Mouse (Mus musculus): ENCODE measurements around the gene Pfdn6. TPM values are rescaled to one million over a fixed set of nuclear protein-coding genes. Genes with fewer than 3 reads are reported as not detected.
"Not testable (repeated sequence)": the region's sequence is repeated elsewhere in the genome, so short reads cannot be mapped to it uniquely, and the experiment has no call there.

The Pfdn6 gene
- 173 and 180 TPM in 2 replicates for polyA plus RNA-seq (2016; fragmentation: Nextera tagmentation; extraction: Ambion mirVana)

DNA sequence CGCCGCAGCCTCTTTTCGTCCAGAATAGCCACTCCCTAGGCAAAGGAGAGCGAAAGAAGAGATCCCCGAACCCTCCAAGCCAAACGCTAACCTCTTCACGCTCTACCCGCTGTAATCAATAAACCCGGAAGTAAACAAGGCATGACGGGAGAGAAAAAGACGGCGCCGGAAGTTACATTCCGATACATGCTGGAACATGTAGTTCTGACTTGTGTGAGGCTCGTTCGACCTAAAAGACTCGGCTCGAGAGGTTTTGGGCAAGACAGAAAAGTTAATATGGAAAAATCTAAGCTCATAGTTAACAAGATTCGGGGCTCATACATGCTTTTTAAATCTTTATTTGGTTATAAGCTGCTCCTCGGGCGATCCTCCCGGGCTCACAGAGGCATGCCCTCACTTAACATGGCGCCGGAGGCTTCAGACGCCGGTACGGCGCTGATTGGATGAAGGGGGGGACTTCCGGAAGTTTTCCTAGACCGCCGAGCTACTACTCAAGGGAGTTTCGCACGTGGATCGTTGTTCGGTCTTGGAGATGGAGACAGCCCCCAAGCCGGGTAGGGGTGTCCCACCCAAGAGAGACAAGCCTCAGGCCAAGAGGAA, at the start of gene Pfdn6, which contains the start of gene Wdr46:
Gene Pfdn6, minus strand, starts transcription at position 138 of the 600 bp plus-strand sequence.
Gene Wdr46, plus strand, starts transcription at position 455 of the 600 bp plus-strand sequence.
- Histone ChIP-seq H3K9me3 (replicated peaks) (no peaks in the 10 kb centered on the region), H3K4me1 (peaks cover 23% of the 10 kb centered on the region), H3K9ac (peak within 1 kb of the TSS; percentile 90), H3K4me2 (replicated peaks) (peak within 1 kb of the TSS; percentile 97), H3K27me3 (no peaks in the 10 kb centered on the region), H3K27ac (no peak within 1 kb of the TSS), H3K4me3 (peak within 1 kb of the TSS; percentile 84), H3K36me3 (peaks cover 50% of the 10 kb centered on the region)
- under 1% methylated on average over 36 of the region's 36 CpGs for WGBS
- ATAC-seq (ENCODE audit: low FRiP score), result peak; percentile 90

DNA sequence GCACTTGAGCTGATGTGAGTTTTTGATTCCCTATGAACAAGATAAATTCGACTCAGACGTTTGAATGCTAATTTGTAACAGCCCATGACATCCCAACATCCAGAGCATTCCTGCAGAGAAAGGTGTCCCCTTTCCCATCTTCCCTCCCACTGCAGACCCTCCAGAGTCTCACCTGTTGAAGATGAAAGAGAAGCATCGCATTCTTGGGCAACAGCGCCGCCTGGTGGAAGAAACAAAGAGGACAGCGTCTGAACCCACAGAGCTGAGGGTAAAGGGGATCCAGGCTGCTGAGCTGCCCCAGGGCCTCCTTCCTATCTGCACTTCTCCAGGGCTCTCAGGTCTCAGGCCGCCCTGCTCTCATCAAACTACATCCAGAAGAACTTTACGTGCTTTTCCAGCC, 42.0 kb upstream of the Pfdn6 start:
- not testable (repeated sequence) for H3K9me3 ChIP-seq (replicated peaks); H3K36me3 ChIP-seq; H3K27ac ChIP-seq; ATAC-seq (ENCODE audit: low FRiP score); H3K9ac ChIP-seq
- WGBS, result 10% methylated on average over 8 of the region's 8 CpGs
- H3K4me1 ChIP-seq, result peaks cover 13% of the 10 kb centered on the region
- peaks cover 38% of the 10 kb centered on the region for H3K27me3 ChIP-seq
- peak overlapping the region; percentile 66 for H3K4me2 ChIP-seq (replicated peaks)
- peak overlapping the region; percentile 50; the same call in 1 of the 2 replicates for H3K4me3 ChIP-seq

DNA sequence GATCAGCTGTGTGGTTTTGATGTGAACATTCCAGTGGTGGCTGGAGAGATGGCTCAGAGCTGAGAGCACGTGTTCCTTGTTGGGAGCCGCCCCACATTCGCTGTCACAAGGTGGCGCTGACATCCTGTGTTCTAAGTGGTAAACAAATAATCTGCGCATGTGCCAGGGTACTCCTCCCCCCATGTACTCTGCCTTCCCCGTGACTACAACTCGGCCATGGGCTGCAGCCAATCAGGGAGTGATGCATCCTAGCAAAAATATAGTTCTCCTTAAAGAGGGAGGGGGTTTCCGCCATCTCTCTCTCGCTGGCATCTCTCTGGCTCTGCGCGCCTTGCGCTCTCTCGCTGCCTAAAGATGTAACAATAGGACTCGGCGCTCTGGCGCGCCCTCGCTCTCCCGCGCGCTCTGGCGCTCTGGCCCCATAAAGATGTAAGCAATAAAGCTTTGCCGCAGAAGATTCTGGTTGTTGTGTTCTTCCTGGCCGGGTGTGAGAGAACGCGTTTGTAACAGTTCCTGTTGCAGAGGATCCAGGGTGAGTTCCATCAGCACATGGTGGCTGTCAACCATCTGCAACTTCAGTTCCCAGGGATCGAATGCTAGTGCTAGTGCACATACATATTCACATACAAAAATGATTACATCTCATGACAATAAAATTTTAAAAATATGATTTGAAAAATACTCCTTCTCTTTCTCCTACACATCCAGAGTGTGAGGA, 41.2 kb upstream of the Pfdn6 start:
- Histone ChIP-seq H3K27me3 (peaks cover 43% of the 10 kb centered on the region), H3K4me1 (peaks cover 13% of the 10 kb centered on the region), H3K27ac (peak overlapping the region; percentile 92), H3K4me3 (peak overlapping the region; percentile 50), H3K4me2 (replicated peaks) (peak overlapping the region; percentile 66), H3K9ac (peak overlapping the region; percentile 67)
- H3K9me3 ChIP-seq (replicated peaks); H3K36me3 ChIP-seq: not testable (repeated sequence)
- WGBS, result under 1% methylated on average over 27 of the region's 27 CpGs
- ATAC-seq (ENCODE audit: low FRiP score), result peak; percentile 96

GRCm38 (mm10) chr17:33980181-33981035, 40.3 kb upstream of the Pfdn6 start:
- no peak for ATAC-seq (ENCODE audit: low FRiP score)
- Histone ChIP-seq H3K27me3 (peaks cover 52% of the 10 kb centered on the region), H3K36me3 (no peaks in the 10 kb centered on the region), H3K4me1 (peaks cover 13% of the 10 kb centered on the region), H3K4me2 (replicated peaks) (no peak overlapping the region), H3K27ac (no peak overlapping the region), H3K9me3 (replicated peaks) (no peaks in the 10 kb centered on the region), H3K4me3 (0 out of 2 replicates have a peak overlapping the region, but pooled peaks have one; percentile 50), H3K9ac (no peak overlapping the region)
- WGBS, result 78% methylated on average over 19 of the region's 19 CpGs

GRCm38 (mm10) chr17:33979512-33980050, 39.4 kb upstream of the Pfdn6 start:
- H3K27me3 ChIP-seq, result peaks cover 58% of the 10 kb centered on the region
- H3K27ac ChIP-seq, result no peak overlapping the region
- no peaks in the 10 kb centered on the region for H3K36me3 ChIP-seq
- no peak overlapping the region for H3K9ac ChIP-seq
- WGBS, result 72% methylated on average over 6 of the region's 6 CpGs
- no peaks in the 10 kb centered on the region for H3K9me3 ChIP-seq (replicated peaks)
- H3K4me1 ChIP-seq, result peaks cover 13% of the 10 kb centered on the region
- no peak overlapping the region for H3K4me2 ChIP-seq (replicated peaks)
- no peak for ATAC-seq (ENCODE audit: low FRiP score)
- no peak overlapping the region for H3K4me3 ChIP-seq

DNA sequence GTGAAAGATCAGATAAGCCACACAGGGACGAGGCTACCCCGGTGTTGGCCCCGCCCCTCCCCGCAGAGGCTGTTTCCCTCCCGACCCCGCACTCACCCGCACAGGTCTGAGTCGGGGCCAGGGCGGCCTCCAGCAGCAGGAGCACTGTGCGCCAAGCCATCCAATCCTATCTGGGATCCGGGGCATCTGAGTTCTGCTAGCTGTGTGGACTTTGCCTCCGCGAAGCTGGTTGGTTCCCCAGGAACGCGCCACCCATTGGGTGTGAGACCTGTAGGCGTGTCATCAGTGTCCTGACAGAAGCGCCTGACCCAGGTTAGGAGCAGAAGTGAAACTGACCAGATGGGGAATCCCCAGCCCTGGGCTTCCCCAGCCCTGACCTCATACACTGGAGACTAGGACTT, 38.5 kb upstream of the Pfdn6 start:
- Histone ChIP-seq H3K4me3 (peak overlapping the region; percentile 35), H3K27me3 (peaks cover 58% of the 10 kb centered on the region), H3K36me3 (no peaks in the 10 kb centered on the region), H3K9me3 (replicated peaks) (no peaks in the 10 kb centered on the region), H3K4me1 (peaks cover 13% of the 10 kb centered on the region), H3K9ac (peak overlapping the region; percentile 51), H3K4me2 (replicated peaks) (peak overlapping the region; percentile 57), H3K27ac (no peak overlapping the region)
- WGBS, result under 1% methylated on average over 17 of the region's 17 CpGs
- ATAC-seq (ENCODE audit: low FRiP score), result no peak

GRCm38 (mm10) chr17:33977861-33978557, 37.9 kb upstream of the Pfdn6 start:
- peak overlapping the region; percentile 51 for H3K9ac ChIP-seq
- WGBS, result 2% methylated on average over 57 of the region's 57 CpGs
- H3K4me3 ChIP-seq, result peak overlapping the region; percentile 35
- H3K27ac ChIP-seq, result no peak overlapping the region
- peaks cover 61% of the 10 kb centered on the region for H3K27me3 ChIP-seq
- peaks cover 13% of the 10 kb centered on the region for H3K4me1 ChIP-seq
- ATAC-seq (ENCODE audit: low FRiP score), result no peak
- H3K4me2 ChIP-seq (replicated peaks), result peak overlapping the region; percentile 57
- no peaks in the 10 kb centered on the region for H3K9me3 ChIP-seq (replicated peaks)
- H3K36me3 ChIP-seq, result no peaks in the 10 kb centered on the region

DNA sequence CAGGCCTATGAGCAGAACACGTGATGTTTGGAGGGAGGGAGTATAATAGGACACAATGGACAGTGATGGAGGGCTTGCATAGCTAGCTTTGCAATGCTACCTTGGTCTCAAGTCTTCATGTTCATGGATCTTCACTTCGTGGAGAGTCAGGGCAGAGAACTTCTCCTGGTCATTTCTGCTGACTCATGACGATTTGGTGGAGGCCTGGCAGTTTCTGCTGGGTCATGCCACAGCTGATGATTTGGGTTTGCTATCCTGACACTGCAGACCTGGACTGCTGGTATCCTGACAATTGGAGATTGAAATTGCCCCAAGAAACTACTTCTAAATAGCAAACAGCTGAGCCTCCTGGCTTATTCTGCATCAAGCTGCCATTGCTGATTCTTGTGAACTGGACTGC, 33.4 kb upstream of the Pfdn6 start:
- 58% methylated on average over 3 of the region's 3 CpGs for WGBS

GRCm38 (mm10) chr17:33972691-33973090, 32.5 kb upstream of the Pfdn6 start:
- Histone ChIP-seq H3K9ac (no peak overlapping the region), H3K4me3 (no peak overlapping the region), H3K4me2 (replicated peaks) (no peak overlapping the region), H3K36me3 (no peaks in the 10 kb centered on the region), H3K27ac (no peak overlapping the region), H3K27me3 (peaks cover 40% of the 10 kb centered on the region), H3K9me3 (replicated peaks) (0 out of 2 replicates have a peak, but pooled peaks cover 5% of the 10 kb centered on the region), H3K4me1 (peaks cover under 1% of the 10 kb centered on the region; the same call in 1 of the 2 replicates)
- no peak for ATAC-seq (ENCODE audit: low FRiP score)
- 16% methylated on average over 1 of the region's 1 CpGs for WGBS

More for the DNA sequence above, 33.4 kb upstream of the Pfdn6 start:
- ATAC-seq (ENCODE audit: low FRiP score), result no peak
- H3K27ac ChIP-seq, result no peak overlapping the region
- H3K9ac ChIP-seq, result no peak overlapping the region
- 0 out of 2 replicates have a peak, but pooled peaks cover 5% of the 10 kb centered on the region for H3K9me3 ChIP-seq (replicated peaks)
- H3K4me1 ChIP-seq, result peaks cover 9% of the 10 kb centered on the region
- no peaks in the 10 kb centered on the region for H3K36me3 ChIP-seq
- no peak overlapping the region for H3K4me3 ChIP-seq
- peaks cover 49% of the 10 kb centered on the region for H3K27me3 ChIP-seq
- no peak overlapping the region for H3K4me2 ChIP-seq (replicated peaks)

DNA sequence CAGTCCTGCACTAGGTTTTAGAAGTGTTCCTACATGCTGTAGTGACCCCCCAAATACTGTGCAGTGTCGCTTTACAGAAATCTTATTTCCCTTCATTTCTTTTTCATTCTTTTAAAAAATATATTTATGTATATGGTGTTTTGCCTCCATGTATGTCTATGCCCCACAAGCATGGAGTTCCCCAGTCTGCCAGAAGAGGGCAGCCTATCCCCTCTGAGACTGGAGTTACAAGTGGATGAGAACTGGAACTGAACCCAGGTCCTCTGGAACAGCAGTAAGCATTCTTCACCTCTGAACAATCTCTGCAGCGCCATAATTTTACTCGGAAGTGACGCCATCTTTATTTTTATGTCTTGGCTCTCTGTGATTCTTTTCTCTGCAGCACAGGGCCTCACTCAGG, 29.3 kb upstream of the Pfdn6 start:
- peaks cover 11% of the 10 kb centered on the region; the same call in 1 of the 2 replicates for H3K27me3 ChIP-seq
- whole genome bisulfite sequencing, result 77% methylated on average over 4 of the region's 4 CpGs
- no peak overlapping the region for H3K4me3 ChIP-seq
- no peak for ATAC-seq (ENCODE audit: low FRiP score)
- peaks cover 21% of the 10 kb centered on the region for H3K36me3 ChIP-seq
- no peak overlapping the region for H3K9ac ChIP-seq
- H3K4me2 ChIP-seq (replicated peaks), result no peak overlapping the region
- no peak overlapping the region for H3K27ac ChIP-seq
- no peaks in the 10 kb centered on the region for H3K4me1 ChIP-seq
- H3K9me3 ChIP-seq (replicated peaks), result 0 out of 2 replicates have a peak, but pooled peaks cover 5% of the 10 kb centered on the region

- peaks cover 24% of the 10 kb centered on the region for H3K36me3 ChIP-seq
- 35% methylated on average over 5 of the region's 5 CpGs for WGBS
- H3K27me3 ChIP-seq, result peaks cover 11% of the 10 kb centered on the region; the same call in 1 of the 2 replicates
Measured at GRCm38 (mm10) chr17:33968927-33969326, 28.8 kb upstream of the Pfdn6 start.

More at GRCm38 (mm10) chr17:33968927-33969326, 28.8 kb upstream of the Pfdn6 start:
- Histone ChIP-seq H3K4me1 (no peaks in the 10 kb centered on the region), H3K9me3 (replicated peaks) (0 out of 2 replicates have a peak, but pooled peaks cover 5% of the 10 kb centered on the region), H3K4me3 (no peak overlapping the region), H3K27ac (no peak overlapping the region), H3K9ac (no peak overlapping the region), H3K4me2 (replicated peaks) (no peak overlapping the region)
- peak; percentile 50 for ATAC-seq (ENCODE audit: low FRiP score)
